Mouse (Mus musculus) heart, adult 2 months (tissue): ENCODE measurements around the gene Lrrfip1.

Source experiments
- CTCF ChIP-seq: fragments of 200-600 bp; IDR thresholded peaks from 2 replicates; pipeline ENCODE4 v1.8.1; 2022; ENCODE audit warnings: antibody characterized with exemption, mild to moderate bottlenecking, moderate library complexity
- EP300 ChIP-seq: fragments of 200-500 bp; IDR thresholded peaks from 2 replicates; pipeline ENCODE4 v1.6.1; 2011; ENCODE audit warnings: low read depth, low read length, control low read depth; ENCODE audit not compliant: insufficient read depth
- POLR2A ChIP-seq: fragments of 200-500 bp; IDR thresholded peaks from 2 replicates; pipeline ENCODE4 v1.6.1; 2011; ENCODE audit warnings: mild to moderate bottlenecking, low read depth, low read length, control low read depth; ENCODE audit not compliant: insufficient read depth

DNA sequence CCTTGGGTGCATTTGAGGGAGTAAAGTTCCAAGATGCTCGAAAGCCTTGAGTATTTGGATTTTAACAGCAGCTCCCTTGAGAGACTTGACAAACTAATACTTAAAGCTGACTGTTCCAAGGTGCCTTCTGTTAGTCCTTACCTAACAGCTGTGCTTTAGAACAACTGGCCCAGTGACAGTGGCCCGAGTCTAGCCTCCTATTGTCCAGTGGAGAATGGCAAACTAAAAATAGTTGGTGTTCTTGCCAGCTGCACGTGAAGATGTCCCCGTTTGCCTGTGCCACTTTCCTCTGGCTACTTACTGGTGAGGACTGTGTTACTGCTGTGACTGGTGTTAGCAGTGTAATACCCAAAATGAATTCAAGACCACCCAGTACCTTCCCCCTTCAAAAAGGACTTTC is 178.3 kb downstream of the Lrrfip1 start:
- TF ChIP-seq CTCF (no peak), POLR2A (no peak), EP300 (0 out of 2 replicates have a peak, but pooled peaks have one; percentile 11)
